Mouse (Mus musculus) midbrain, postnatal 0 days (tissue): ENCODE results near the gene Lgalsl. TPM values are rescaled to one million over a fixed set of nuclear protein-coding genes. Genes with fewer than 3 reads are reported as not detected.

Source experiments
- ATAC-seq: fragments of 200-750 bp; cut with Nextera tagmentation; 2 replicates; pipeline ENCODE4 v1.8.0; 2017; ENCODE audit warnings: moderate number of reproducible peaks, mild to moderate bottlenecking, moderate TSS enrichment, moderate library complexity; ENCODE audit not compliant: low FRiP score
- DNase-seq: peaks from one replicate; pipeline ENCODE4 v3.0.0-alpha.2; 2015; ENCODE audit warnings: low spot score
- H3K27ac ChIP-seq: fragments of 300-500 bp; sonication (generic); 2 replicates; pipeline ENCODE4 v1.5.1; 2014; ENCODE audit warnings: low read depth, mild to moderate bottlenecking, low read length, mixed read lengths
- H3K27me3 ChIP-seq: fragments of 300-500 bp; sonication (generic); 2 replicates; pipeline ENCODE4 v1.6.1; 2014; ENCODE audit warnings: low read length, control low read depth, mixed read lengths; ENCODE audit not compliant: insufficient read depth
- H3K36me3 ChIP-seq: fragments of 300-500 bp; sonication (generic); 2 replicates; pipeline ENCODE4 v1.6.1; 2014; ENCODE audit warnings: low read length, control low read depth, mixed read lengths; ENCODE audit not compliant: insufficient read depth
- H3K4me1 ChIP-seq: fragments of 300-500 bp; sonication (generic); 2 replicates; pipeline ENCODE4 v1.6.1; 2014; ENCODE audit warnings: mild to moderate bottlenecking, control low read depth, antibody characterized with exemption, low read length, mixed read lengths; ENCODE audit not compliant: insufficient read depth
- H3K4me2 ChIP-seq: fragments of 300-500 bp; sonication (generic); 2 replicates; pipeline ENCODE4 v1.6.1; 2014; ENCODE audit warnings: low read depth, mild to moderate bottlenecking, low read length, mixed read lengths; ENCODE audit not compliant: poor library complexity, severe bottlenecking
- H3K4me3 ChIP-seq: fragments of 300-500 bp; sonication (generic); 2 replicates; pipeline ENCODE4 v1.5.1; 2014; ENCODE audit warnings: low read depth, mild to moderate bottlenecking, low read length, moderate library complexity
- H3K9ac ChIP-seq: fragments of 300-500 bp; sonication (generic); replicated peaks from 2 replicates; pipeline ENCODE4 v1.6.1; 2014; ENCODE audit warnings: mild to moderate bottlenecking, low read length, moderate library complexity, mixed read lengths; ENCODE audit not compliant: poor library complexity, severe bottlenecking
- H3K9me3 ChIP-seq: fragments of 300-500 bp; sonication (generic); 2 replicates; pipeline ENCODE4 v1.6.1; 2016; ENCODE audit warnings: low read length, control low read depth
- CTCF ChIP-seq: IDR thresholded peaks from 2 replicates; pipeline ENCODE4 v1.5.1; 2016; ENCODE audit warnings: antibody characterized with exemption, mild to moderate bottlenecking
- whole genome bisulfite sequencing: fragments of 180-500 bp; shearing (Covaris S2); extraction: QIAGEN DNeasy Blood & Tissue Kit; methylation state at CpG from one replicate; pipeline ENCODE4 v1.1.7; 2014; 5-methylcytosine and 5-hydroxymethylcytosine counted together
- polyA plus RNA-seq: library from polyadenylated mRNA; unstranded; fragments of >200 nt; fragmentation: Nextera tagmentation; extraction: Ambion mirVana; gene quantifications from 2 replicates; pipeline ENCODE4 v1.2.1, GENCODE M21; 2015
- total RNA-seq: library from RNA; depleted of rRNA; stranded (reverse); fragments of >200 nt; gene quantifications from 2 replicates; pipeline ENCODE4 v1.2.3, GENCODE M21; 2014

Lgalsl gene
- total and polyA plus RNA-seq, 2 experiments from 2014 or later: 83.1 to 94.5 TPM

DNA sequence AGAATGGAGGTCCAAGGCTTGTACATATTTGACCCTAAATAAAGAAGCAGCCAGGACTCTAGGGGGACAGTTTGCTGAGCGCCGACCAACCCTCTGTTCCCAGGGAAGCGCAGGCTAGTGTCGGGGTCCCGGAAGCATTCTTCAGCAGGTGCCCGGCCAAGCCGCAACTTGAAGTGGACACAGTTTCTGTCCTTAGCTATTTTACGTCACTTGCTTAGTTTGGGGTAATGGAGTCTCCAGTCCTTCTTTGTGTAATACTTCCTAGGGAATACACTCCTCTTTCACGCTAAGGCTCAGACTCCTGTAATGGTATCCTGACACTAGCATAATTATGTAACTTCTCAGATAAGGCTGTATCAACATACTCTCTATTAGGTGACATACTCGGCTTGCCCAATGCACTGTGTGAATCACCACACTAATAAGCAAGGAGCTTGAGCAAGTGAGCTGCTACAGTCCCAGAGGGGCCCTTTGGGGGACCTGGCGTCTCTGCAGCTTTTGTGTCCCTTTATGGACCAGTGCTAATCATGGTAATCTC, 813 bp upstream of the Lgalsl start:
- ATAC-seq (0 out of 2 replicates have a peak, but pooled peaks have one; percentile 12), DNase-seq (peak; percentile 21)
- H3K4me3 ChIP-seq: peak overlapping the region; percentile 84
- H3K27ac ChIP-seq: peak overlapping the region; percentile 90
- no peaks in the 10 kb centered on the region for H3K27me3 ChIP-seq
- no peak for TF ChIP-seq CTCF
- peak overlapping the region; percentile 88 for H3K4me2 ChIP-seq
- H3K4me1 ChIP-seq: peaks cover 12% of the 10 kb centered on the region; the same call in 1 of the 2 replicates
- peak overlapping the region; percentile 83 for H3K9ac ChIP-seq
- 6% methylated on average over 11 of the region's 11 CpGs for WGBS
- peaks cover 10% of the 10 kb centered on the region; the same call in 1 of the 2 replicates for H3K36me3 ChIP-seq
- no peaks in the 10 kb centered on the region for H3K9me3 ChIP-seq

- H3K4me3 ChIP-seq: peak overlapping the region; percentile 84
- no peaks in the 10 kb centered on the region for H3K27me3 ChIP-seq
- H3K36me3 ChIP-seq: peaks cover 10% of the 10 kb centered on the region; the same call in 1 of the 2 replicates
- DNase-seq: peak; percentile 47
- peaks cover 12% of the 10 kb centered on the region; the same call in 1 of the 2 replicates for H3K4me1 ChIP-seq
- no peaks in the 10 kb centered on the region for H3K9me3 ChIP-seq
- H3K4me2 ChIP-seq: peak overlapping the region; percentile 88
- TF ChIP-seq CTCF: no peak
- 12% methylated on average over 23 of the region's 23 CpGs for WGBS
- H3K27ac ChIP-seq: peak overlapping the region; percentile 90
- peak overlapping the region; percentile 83 for H3K9ac ChIP-seq
- peak; percentile 18; the same call in 1 of the 2 replicates for ATAC-seq
Observed at GRCm38 (mm10) chr11:20829993-20830685, 717 bp downstream of the Lgalsl start.

DNA sequence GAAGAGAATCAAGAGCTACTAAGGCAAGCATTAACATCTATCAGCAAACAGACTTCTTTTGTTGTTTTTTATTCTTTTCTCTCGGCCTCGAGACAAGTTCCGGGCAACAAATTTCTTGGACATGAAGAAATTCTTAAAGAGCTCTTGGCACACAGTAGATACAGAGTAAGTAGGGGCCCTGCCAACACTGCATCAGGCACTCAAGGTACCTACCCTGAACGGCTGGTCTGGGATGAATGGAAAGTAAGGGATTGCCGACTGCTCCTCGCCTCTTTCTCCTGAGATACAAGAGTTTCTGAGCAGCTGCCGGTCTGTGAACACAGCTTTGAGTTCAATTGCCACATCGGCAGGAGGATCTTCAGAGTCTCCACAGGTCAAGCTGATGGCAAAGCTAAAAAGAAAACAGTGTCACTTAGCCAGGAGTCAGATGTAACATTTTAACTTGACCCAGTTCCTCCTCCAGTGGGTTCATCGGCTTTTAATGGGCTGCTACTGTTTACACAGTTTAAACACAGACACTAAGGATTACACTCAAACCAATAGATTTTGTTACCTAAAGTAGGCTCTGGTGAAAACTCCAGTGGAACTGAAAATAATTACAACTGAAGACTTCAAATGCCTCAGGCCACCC, 1.7 kb downstream of the Lgalsl start:
- ATAC-seq (no peak), DNase-seq (peak; percentile 34)
- no peak overlapping the region for H3K9ac ChIP-seq
- H3K4me2 ChIP-seq: peak overlapping the region; percentile 88
- H3K9me3 ChIP-seq: no peaks in the 10 kb centered on the region
- H3K4me3 ChIP-seq: peak overlapping the region; percentile 84
- TF ChIP-seq CTCF: no peak
- peaks cover 12% of the 10 kb centered on the region; the same call in 1 of the 2 replicates for H3K4me1 ChIP-seq
- H3K27me3 ChIP-seq: no peaks in the 10 kb centered on the region
- H3K36me3 ChIP-seq: peaks cover 10% of the 10 kb centered on the region; the same call in 1 of the 2 replicates
- WGBS: 35% methylated on average over 9 of the region's 9 CpGs
- no peak overlapping the region for H3K27ac ChIP-seq

DNA sequence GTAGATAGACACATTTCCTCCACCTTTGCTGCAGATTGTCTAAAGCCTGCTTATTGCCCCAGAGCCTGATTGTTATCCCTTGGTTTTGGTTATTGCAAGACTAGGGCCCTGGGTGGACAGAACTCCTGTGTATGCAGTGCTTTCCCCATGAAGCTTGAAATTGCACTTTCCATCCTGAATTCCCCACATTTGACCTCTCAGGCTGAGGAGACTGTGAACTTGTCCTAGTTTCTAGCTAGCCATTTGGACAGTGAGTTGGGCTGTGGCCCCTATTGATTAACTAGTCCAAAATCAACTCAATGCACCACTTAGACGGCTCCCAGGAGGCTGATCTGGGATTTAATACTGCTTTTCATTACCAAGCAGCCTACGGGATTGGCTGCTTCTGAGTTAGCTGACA, 6.9 kb downstream of the Lgalsl start:
- Histone ChIP-seq H3K27me3 (no peaks in the 10 kb centered on the region), H3K4me1 (0 out of 2 replicates have a peak, but pooled peaks cover under 1% of the 10 kb centered on the region), H3K9ac (no peak overlapping the region), H3K36me3 (peaks cover 10% of the 10 kb centered on the region; the same call in 1 of the 2 replicates), H3K4me2 (no peak overlapping the region), H3K4me3 (no peak overlapping the region), H3K9me3 (no peaks in the 10 kb centered on the region), H3K27ac (no peak overlapping the region)
- 28% methylated on average over 2 of the region's 2 CpGs for WGBS
- TF ChIP-seq CTCF: no peak
- ATAC-seq: no peak
- DNase-seq: no peak

DNA sequence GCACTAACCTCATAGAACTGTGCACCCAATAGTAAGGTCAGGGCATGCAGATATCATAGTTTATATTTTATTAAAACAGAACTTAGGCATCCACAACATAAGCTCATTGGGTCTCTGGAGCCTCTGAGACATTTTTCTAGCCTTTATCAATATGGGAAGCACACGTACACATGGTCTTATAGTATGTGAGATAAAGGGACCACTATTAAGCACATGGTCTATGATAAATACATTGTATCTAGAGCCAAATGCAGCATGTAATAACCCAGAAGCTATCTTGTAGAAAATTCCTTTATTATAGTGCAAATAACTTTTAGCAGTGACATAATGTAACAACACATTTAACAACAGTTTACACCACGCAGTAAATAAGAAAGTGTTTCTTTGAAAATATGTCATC, 7.6 kb downstream of the Lgalsl start:
- DNase-seq: no peak
- no peak overlapping the region for H3K27ac ChIP-seq
- H3K9me3 ChIP-seq: no peaks in the 10 kb centered on the region
- H3K4me1 ChIP-seq: no peaks in the 10 kb centered on the region
- no peak for ATAC-seq
- no peaks in the 10 kb centered on the region for H3K27me3 ChIP-seq
- H3K4me2 ChIP-seq: no peak overlapping the region
- WGBS: 91% methylated on average over 2 of the region's 2 CpGs
- TF ChIP-seq CTCF: no peak
- no peak overlapping the region for H3K4me3 ChIP-seq
- H3K9ac ChIP-seq: no peak overlapping the region
- peaks cover 10% of the 10 kb centered on the region; the same call in 1 of the 2 replicates for H3K36me3 ChIP-seq

DNA sequence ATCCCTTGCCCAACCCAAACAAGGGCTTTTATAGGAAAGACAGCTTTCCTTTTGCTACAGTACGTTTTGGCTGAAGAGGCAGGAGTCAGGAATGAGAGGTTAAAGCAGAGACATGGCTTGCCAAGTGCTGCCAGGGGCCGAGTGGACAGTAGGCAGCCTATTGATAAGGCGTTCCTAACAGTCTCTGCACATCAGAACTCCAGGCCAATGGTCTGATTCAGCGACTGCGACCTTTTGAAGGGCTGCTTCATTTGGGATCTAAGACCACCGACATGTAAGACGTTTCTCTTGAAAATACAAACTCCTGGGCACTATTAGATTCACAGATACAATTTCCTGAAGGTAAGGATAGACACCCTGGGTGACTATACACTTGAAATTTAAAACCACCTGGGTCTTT, 9.5 kb downstream of the Lgalsl start:
- no peak overlapping the region for H3K27ac ChIP-seq
- H3K36me3 ChIP-seq: no peaks in the 10 kb centered on the region
- no peak for TF ChIP-seq CTCF
- H3K4me3 ChIP-seq: no peak overlapping the region
- 84% methylated on average over 7 of the region's 7 CpGs for WGBS
- H3K9me3 ChIP-seq: no peaks in the 10 kb centered on the region
- ATAC-seq (no peak), DNase-seq (no peak)
- no peak overlapping the region for H3K9ac ChIP-seq
- H3K4me2 ChIP-seq: no peak overlapping the region
- no peaks in the 10 kb centered on the region for H3K27me3 ChIP-seq
- no peaks in the 10 kb centered on the region for H3K4me1 ChIP-seq
